Mouse (Mus musculus) lung, adult 2 months (tissue): ENCODE data around the gene Gm4981. TPM values are rescaled to one million over a fixed set of nuclear protein-coding genes. Genes with fewer than 3 reads are reported as not detected.

Experiments
- DNase-seq: peaks from one replicate; pipeline ENCODE4 v3.0.0; 2022
- H3K4me1 ChIP-seq: fragments of 200-500 bp; 2 replicates; pipeline ENCODE4 v1.6.1; 2011; ENCODE audit warnings: low read length; ENCODE audit not compliant: control insufficient read depth, insufficient read depth
- H3K4me3 ChIP-seq: fragments of 200-500 bp; replicated peaks from 2 replicates; pipeline ENCODE3; 2011; ENCODE audit warnings: low read depth, mild to moderate bottlenecking, control low read depth, low read length; ENCODE audit errors: extremely low read depth
- CTCF ChIP-seq: fragments of 200-500 bp; IDR thresholded peaks from 2 replicates; pipeline ENCODE4 v1.5.1; 2011; ENCODE audit warnings: mild to moderate bottlenecking, low read length, control low read depth; ENCODE audit not compliant: insufficient read depth
- POLR2A ChIP-seq: fragments of 200-500 bp; IDR thresholded peaks from 2 replicates; pipeline ENCODE4 v1.6.1; 2011; ENCODE audit warnings: low read depth, mild to moderate bottlenecking, control low read depth, low read length, borderline replicate concordance; ENCODE audit errors: extremely low read depth
- WGBS: fragments of 180-500 bp; shearing (Covaris S2); methylation state at CpG from one replicate; pipeline ENCODE4 v1.1.7; 2018; 5-methylcytosine and 5-hydroxymethylcytosine counted together
- polyA plus RNA-seq: library from polyadenylated mRNA; depleted of rRNA; stranded (reverse); fragments of >200 nt; gene quantifications from 2 replicates; pipeline ENCODE4 v1.2.3, GENCODE M21; 2012; rRNA removed

Gene Gm4981
- polyA plus RNA-seq, 1 experiment: not detected

DNA sequence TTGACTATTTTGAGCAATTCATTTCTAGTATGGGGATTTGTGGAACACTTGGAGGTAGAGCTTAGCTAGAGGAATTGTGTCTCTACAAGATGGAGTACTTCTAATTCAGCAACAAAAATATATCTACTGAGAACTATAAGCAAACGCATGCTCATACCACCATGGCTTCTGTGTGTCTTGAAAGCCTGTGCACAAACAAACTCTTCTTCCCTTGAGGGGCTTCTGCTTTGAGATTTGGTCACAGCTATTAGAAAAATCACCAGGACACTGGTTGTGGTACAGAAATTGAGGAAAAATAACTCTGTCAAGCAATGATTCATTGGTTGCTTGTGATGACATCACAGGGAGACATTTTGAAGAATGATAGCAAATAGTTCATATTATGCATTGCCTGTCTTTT, 21.1 kb downstream of the Gm4981 start:
- Histone ChIP-seq H3K4me1 (no peaks in the 10 kb centered on the region), H3K4me3 (no peak overlapping the region)
- WGBS: 88% methylated on average over 1 of the region's 1 CpGs
- DNase-seq: no peak
- TF ChIP-seq CTCF (no peak), POLR2A (no peak)

GRCm38 (mm10) chr10:58214934-58215333, 21.6 kb downstream of the Gm4981 start:
- no peak for DNase-seq
- 75% methylated on average over 5 of the region's 5 CpGs for WGBS
- TF ChIP-seq POLR2A (no peak), CTCF (no peak)
- no peaks in the 10 kb centered on the region for H3K4me1 ChIP-seq
- no peak overlapping the region for H3K4me3 ChIP-seq

GRCm38 (mm10) chr10:58214497-58214896, 22.0 kb downstream of the Gm4981 start:
- DNase-seq: no peak
- TF ChIP-seq POLR2A (no peak), CTCF (no peak)
- Histone ChIP-seq H3K4me3 (no peak overlapping the region), H3K4me1 (no peaks in the 10 kb centered on the region)

GRCm38 (mm10) chr10:58212230-58212629, 24.3 kb downstream of the Gm4981 start:
- DNase-seq: no peak
- Histone ChIP-seq H3K4me3 (no peak overlapping the region), H3K4me1 (no peaks in the 10 kb centered on the region)
- TF ChIP-seq CTCF: no peak
- TF ChIP-seq POLR2A: no peak
- 78% methylated on average over 7 of the region's 7 CpGs for WGBS

DNA sequence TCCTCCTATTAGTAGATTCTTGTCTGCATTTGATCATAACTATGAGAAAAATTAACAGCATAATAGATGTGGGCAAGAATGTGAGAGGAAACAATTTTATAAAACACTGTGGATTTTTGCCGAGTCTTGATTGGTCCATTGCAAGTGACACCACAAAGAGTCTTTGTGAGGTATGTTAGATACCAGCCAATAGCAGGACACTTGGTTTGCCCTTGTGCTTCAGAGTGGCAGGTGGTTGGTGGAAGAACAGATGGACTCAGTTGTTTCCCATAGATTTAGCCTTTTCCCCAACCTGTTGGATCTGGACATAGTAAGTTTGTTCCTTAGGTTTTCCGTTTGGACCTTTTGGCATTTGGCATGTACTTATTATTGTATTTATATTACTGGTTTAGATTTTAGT, 25.3 kb downstream of the Gm4981 start:
- Histone ChIP-seq H3K4me3 (no peak overlapping the region), H3K4me1 (no peaks in the 10 kb centered on the region)
- no peak for DNase-seq
- 87% methylated on average over 2 of the region's 2 CpGs for whole genome bisulfite sequencing
- no peak for TF ChIP-seq POLR2A
- TF ChIP-seq CTCF: no peak

- H3K4me1 ChIP-seq: no peaks in the 10 kb centered on the region
- no peak overlapping the region for H3K4me3 ChIP-seq
- TF ChIP-seq POLR2A (no peak), CTCF (no peak)
- DNase-seq: no peak
- 48% methylated on average over 1 of the region's 1 CpGs for WGBS
Measured at GRCm38 (mm10) chr10:58210514-58210913, 26.0 kb downstream of the Gm4981 start.

GRCm38 (mm10) chr10:58209710-58210467, 26.6 kb downstream of the Gm4981 start:
- TF ChIP-seq CTCF (no peak), POLR2A (no peak)
- 57% methylated on average over 2 of the region's 2 CpGs for WGBS
- H3K4me1 ChIP-seq: no peaks in the 10 kb centered on the region
- DNase-seq: no peak
- H3K4me3 ChIP-seq: no peak overlapping the region

DNA sequence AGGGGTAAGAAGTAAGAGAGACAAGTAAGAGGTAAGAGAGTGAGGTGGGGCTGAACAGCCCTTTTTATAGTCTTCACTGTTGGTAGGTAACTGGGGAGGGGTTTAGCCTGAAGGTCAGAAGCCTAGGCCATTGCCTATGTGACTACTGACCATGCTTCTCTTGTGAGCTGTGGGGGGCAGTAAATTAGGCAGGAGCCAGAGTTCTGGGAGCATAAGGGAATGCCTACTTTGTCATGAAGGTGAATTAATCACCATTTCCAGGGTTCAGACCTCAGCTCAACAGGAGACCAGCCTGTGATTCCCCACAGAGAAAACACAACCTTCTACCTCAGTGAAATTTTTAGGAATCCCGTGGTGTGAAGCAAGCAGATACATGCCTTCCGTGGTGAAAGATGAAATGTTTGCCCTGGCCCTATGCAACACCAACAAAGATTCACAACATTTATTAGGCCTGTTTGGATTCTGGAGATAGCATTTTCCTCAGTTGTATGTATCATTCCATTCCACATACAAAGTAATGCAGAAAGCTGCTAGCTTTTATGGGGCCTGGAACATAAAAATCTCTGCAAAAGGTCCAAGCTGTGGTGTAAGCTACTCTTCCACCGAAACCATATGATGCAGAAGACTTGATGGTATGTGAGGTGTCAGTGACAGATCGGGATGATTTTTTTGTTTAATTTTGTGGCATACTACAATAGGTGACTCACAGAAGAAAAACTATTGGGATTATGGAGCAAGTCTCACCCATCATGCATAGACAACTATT, 29.7 kb downstream of the Gm4981 start:
- DNase-seq: no peak
- TF ChIP-seq CTCF: no peak
- no peak for TF ChIP-seq POLR2A
- no peaks in the 10 kb centered on the region for H3K4me1 ChIP-seq
- no peak overlapping the region for H3K4me3 ChIP-seq
- 84% methylated on average over 4 of the region's 4 CpGs for WGBS

DNA sequence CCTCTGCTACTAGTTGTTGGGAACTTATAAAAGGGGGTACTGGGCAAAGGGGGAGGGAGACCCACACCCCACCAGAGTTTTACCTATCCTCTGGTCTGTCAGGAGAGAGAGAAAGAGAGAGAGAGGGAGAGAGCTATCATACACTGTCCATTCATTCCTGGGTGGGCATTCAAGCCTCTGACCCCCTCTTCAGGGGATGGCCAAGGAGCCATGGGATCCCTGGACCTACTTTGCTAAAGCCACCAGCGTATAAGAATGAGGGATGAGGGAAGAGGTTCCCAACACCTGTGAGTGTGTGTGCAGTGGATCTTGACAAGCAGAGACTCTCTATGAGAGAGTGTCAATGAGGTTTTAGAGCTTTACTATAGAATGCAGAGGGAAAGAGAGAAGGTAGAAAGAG, 30.5 kb downstream of the Gm4981 start:
- WGBS: 39% methylated on average over 1 of the region's 1 CpGs
- DNase-seq: no peak
- TF ChIP-seq CTCF (no peak), POLR2A (no peak)
- Histone ChIP-seq H3K4me1 (no peaks in the 10 kb centered on the region), H3K4me3 (no peak overlapping the region)

Other genes with a start within 250 kb of the Gm4981 start
- not detected in 2 replicates for gene AW822073, start 11.8 kb downstream of the Gm4981 start, polyA plus RNA-seq
- not detected in 2 replicates for gene Duxf3, start 4.0 kb downstream of the Gm4981 start, polyA plus RNA-seq
- gene Gcc2, start 18.8 kb upstream of the Gm4981 start, polyA plus RNA-seq: 11.2 and 20.8 TPM in 2 replicates
- gene Lims1, start 86.8 kb upstream of the Gm4981 start, polyA plus RNA-seq: 25.2 and 44.0 TPM in 2 replicates
- 3.1 and 4.8 TPM in 2 replicates for gene Ranbp2, start 210.2 kb upstream of the Gm4981 start, polyA plus RNA-seq